Mouse (Mus musculus): ENCODE results near the gene Mms19. TPM values are rescaled to one million over a fixed set of nuclear protein-coding genes. Genes with fewer than 3 reads are reported as not detected.

Gene Mms19
- polyA plus RNA-seq, 1 experiment from 2014 or later: 11.1 TPM

- H3K4me2 ChIP-seq (ENCODE audit: low read depth, low read length): no peak overlapping the region
- no peak for ATAC-seq (ENCODE audit: low read depth)
- no peak overlapping the region for H3K9ac ChIP-seq (ENCODE audit: low read depth, low read length)
- no peaks in the 10 kb centered on the region for H3K36me3 ChIP-seq (ENCODE audit: control insufficient read depth, insufficient read depth)
- WGBS (ENCODE audit: insufficient replicate concordance): 60% methylated on average over 12 of the region's 12 CpGs
- no peaks in the 10 kb centered on the region for H3K27me3 ChIP-seq (ENCODE audit: control insufficient read depth, insufficient read depth, low read depth, low read length)
- peaks cover 9% of the 10 kb centered on the region for H3K4me1 ChIP-seq (ENCODE audit: control insufficient read depth, low read depth, low read length)
- no peak overlapping the region for H3K4me3 ChIP-seq (ENCODE audit: low read depth, low read length)
- no peak overlapping the region for H3K27ac ChIP-seq (ENCODE audit: low read length)
- no peaks in the 10 kb centered on the region for H3K9me3 ChIP-seq (replicated peaks; ENCODE audit: control insufficient read depth, low read length)
Observed at GRCm38 (mm10) chr19:42001253-42001980, 20.5 kb upstream of the Mms19 start.

- Histone ChIP-seq H3K9ac (ENCODE audit: low read depth, low read length) (no peak overlapping the region), H3K4me1 (ENCODE audit: control insufficient read depth, low read depth, low read length) (peaks cover 4% of the 10 kb centered on the region; the same call in 1 of the 2 replicates), H3K9me3 (replicated peaks; ENCODE audit: control insufficient read depth, low read length) (no peaks in the 10 kb centered on the region), H3K27me3 (ENCODE audit: control insufficient read depth, insufficient read depth, low read depth, low read length) (no peaks in the 10 kb centered on the region), H3K4me2 (ENCODE audit: low read depth, low read length) (no peak overlapping the region), H3K36me3 (ENCODE audit: control insufficient read depth, insufficient read depth) (no peaks in the 10 kb centered on the region), H3K27ac (ENCODE audit: low read length) (no peak overlapping the region), H3K4me3 (ENCODE audit: low read depth, low read length) (no peak overlapping the region)
- 55% methylated on average over 4 of the region's 4 CpGs for WGBS (ENCODE audit: insufficient replicate concordance)
- ATAC-seq (ENCODE audit: low read depth): no peak
Observed at GRCm38 (mm10) chr19:42000446-42000958, 19.5 kb upstream of the Mms19 start.

GRCm38 (mm10) chr19:41999688-42000283, 18.8 kb upstream of the Mms19 start:
- peaks cover 4% of the 10 kb centered on the region; the same call in 1 of the 2 replicates for H3K4me1 ChIP-seq (ENCODE audit: control insufficient read depth, low read depth, low read length)
- 0 out of 2 replicates have a peak overlapping the region, but pooled peaks have one; percentile 27 for H3K27ac ChIP-seq (ENCODE audit: low read length)
- no peak overlapping the region for H3K9ac ChIP-seq (ENCODE audit: low read depth, low read length)
- no peak overlapping the region for H3K4me3 ChIP-seq (ENCODE audit: low read depth, low read length)
- WGBS (ENCODE audit: insufficient replicate concordance): 40% methylated on average over 4 of the region's 4 CpGs
- H3K9me3 ChIP-seq (replicated peaks; ENCODE audit: control insufficient read depth, low read length): no peaks in the 10 kb centered on the region
- H3K4me2 ChIP-seq (ENCODE audit: low read depth, low read length): no peak overlapping the region
- peak; percentile 50; the same call in 1 of the 2 replicates for ATAC-seq (ENCODE audit: low read depth)
- H3K27me3 ChIP-seq (ENCODE audit: control insufficient read depth, insufficient read depth, low read depth, low read length): no peaks in the 10 kb centered on the region
- H3K36me3 ChIP-seq (ENCODE audit: control insufficient read depth, insufficient read depth): no peaks in the 10 kb centered on the region

- Histone ChIP-seq H3K9me3 (replicated peaks; ENCODE audit: control insufficient read depth, low read length) (no peaks in the 10 kb centered on the region), H3K4me1 (ENCODE audit: control insufficient read depth, low read depth, low read length) (peaks cover 2% of the 10 kb centered on the region; the same call in 1 of the 2 replicates), H3K4me2 (ENCODE audit: low read depth, low read length) (no peak overlapping the region), H3K27ac (ENCODE audit: low read length) (0 out of 2 replicates have a peak overlapping the region, but pooled peaks have one; percentile 20), H3K27me3 (ENCODE audit: control insufficient read depth, insufficient read depth, low read depth, low read length) (no peaks in the 10 kb centered on the region), H3K36me3 (ENCODE audit: control insufficient read depth, insufficient read depth) (no peaks in the 10 kb centered on the region), H3K9ac (ENCODE audit: low read depth, low read length) (no peak overlapping the region), H3K4me3 (ENCODE audit: low read depth, low read length) (no peak overlapping the region)
- WGBS (ENCODE audit: insufficient replicate concordance): 68% methylated on average over 9 of the region's 9 CpGs
- no peak for ATAC-seq (ENCODE audit: low read depth)
Observed at GRCm38 (mm10) chr19:41998770-41999548, 18.0 kb upstream of the Mms19 start.

GRCm38 (mm10) chr19:41997090-41997489, 16.1 kb upstream of the Mms19 start:
- no peak overlapping the region for H3K4me3 ChIP-seq (ENCODE audit: low read depth, low read length)
- no peak overlapping the region for H3K4me2 ChIP-seq (ENCODE audit: low read depth, low read length)
- H3K9ac ChIP-seq (ENCODE audit: low read depth, low read length): no peak overlapping the region
- 73% methylated on average over 10 of the region's 10 CpGs for WGBS (ENCODE audit: insufficient replicate concordance)
- H3K4me1 ChIP-seq (ENCODE audit: control insufficient read depth, low read depth, low read length): peaks cover 5% of the 10 kb centered on the region; the same call in 1 of the 2 replicates
- no peak overlapping the region for H3K27ac ChIP-seq (ENCODE audit: low read length)
- no peaks in the 10 kb centered on the region for H3K9me3 ChIP-seq (replicated peaks; ENCODE audit: control insufficient read depth, low read length)
- no peaks in the 10 kb centered on the region for H3K36me3 ChIP-seq (ENCODE audit: control insufficient read depth, insufficient read depth)
- no peak for ATAC-seq (ENCODE audit: low read depth)
- H3K27me3 ChIP-seq (ENCODE audit: control insufficient read depth, insufficient read depth, low read depth, low read length): no peaks in the 10 kb centered on the region

GRCm38 (mm10) chr19:41995483-41995882, 14.5 kb upstream of the Mms19 start:
- ATAC-seq (ENCODE audit: low read depth): no peak

GRCm38 (mm10) chr19:41994023-41994422, 13.1 kb upstream of the Mms19 start:
- Histone ChIP-seq H3K4me1 (ENCODE audit: control insufficient read depth, low read depth, low read length) (peaks cover 3% of the 10 kb centered on the region; the same call in 1 of the 2 replicates), H3K4me3 (ENCODE audit: low read depth, low read length) (no peak overlapping the region), H3K9me3 (replicated peaks; ENCODE audit: control insufficient read depth, low read length) (no peaks in the 10 kb centered on the region), H3K36me3 (ENCODE audit: control insufficient read depth, insufficient read depth) (no peaks in the 10 kb centered on the region), H3K27ac (ENCODE audit: low read length) (no peak overlapping the region), H3K27me3 (ENCODE audit: control insufficient read depth, insufficient read depth, low read depth, low read length) (no peaks in the 10 kb centered on the region), H3K4me2 (ENCODE audit: low read depth, low read length) (no peak overlapping the region), H3K9ac (ENCODE audit: low read depth, low read length) (no peak overlapping the region)
- ATAC-seq (ENCODE audit: low read depth): no peak
- WGBS (ENCODE audit: insufficient replicate concordance): 74% methylated on average over 7 of the region's 7 CpGs

More at GRCm38 (mm10) chr19:41995483-41995882, 14.5 kb upstream of the Mms19 start:
- Histone ChIP-seq H3K9ac (ENCODE audit: low read depth, low read length) (no peak overlapping the region), H3K27me3 (ENCODE audit: control insufficient read depth, insufficient read depth, low read depth, low read length) (no peaks in the 10 kb centered on the region), H3K9me3 (replicated peaks; ENCODE audit: control insufficient read depth, low read length) (no peaks in the 10 kb centered on the region), H3K36me3 (ENCODE audit: control insufficient read depth, insufficient read depth) (no peaks in the 10 kb centered on the region), H3K4me2 (ENCODE audit: low read depth, low read length) (no peak overlapping the region), H3K27ac (ENCODE audit: low read length) (no peak overlapping the region), H3K4me3 (ENCODE audit: low read depth, low read length) (no peak overlapping the region), H3K4me1 (ENCODE audit: control insufficient read depth, low read depth, low read length) (peaks cover 5% of the 10 kb centered on the region; the same call in 1 of the 2 replicates)
- WGBS (ENCODE audit: insufficient replicate concordance): 60% methylated on average over 1 of the region's 1 CpGs

GRCm38 (mm10) chr19:41993484-41993883, 12.5 kb upstream of the Mms19 start:
- no peaks in the 10 kb centered on the region for H3K9me3 ChIP-seq (replicated peaks; ENCODE audit: control insufficient read depth, low read length)
- ATAC-seq (ENCODE audit: low read depth): no peak
- peaks cover 3% of the 10 kb centered on the region; the same call in 1 of the 2 replicates for H3K4me1 ChIP-seq (ENCODE audit: control insufficient read depth, low read depth, low read length)
- H3K36me3 ChIP-seq (ENCODE audit: control insufficient read depth, insufficient read depth): no peaks in the 10 kb centered on the region
- H3K4me3 ChIP-seq (ENCODE audit: low read depth, low read length): no peak overlapping the region
- no peak overlapping the region for H3K4me2 ChIP-seq (ENCODE audit: low read depth, low read length)
- H3K27ac ChIP-seq (ENCODE audit: low read length): no peak overlapping the region
- no peaks in the 10 kb centered on the region for H3K27me3 ChIP-seq (ENCODE audit: control insufficient read depth, insufficient read depth, low read depth, low read length)
- no peak overlapping the region for H3K9ac ChIP-seq (ENCODE audit: low read depth, low read length)
- WGBS (ENCODE audit: insufficient replicate concordance): 77% methylated on average over 6 of the region's 6 CpGs
